8 mouse cellular contexts compared by ENCODE assay signal in the genomic region with DNA sequence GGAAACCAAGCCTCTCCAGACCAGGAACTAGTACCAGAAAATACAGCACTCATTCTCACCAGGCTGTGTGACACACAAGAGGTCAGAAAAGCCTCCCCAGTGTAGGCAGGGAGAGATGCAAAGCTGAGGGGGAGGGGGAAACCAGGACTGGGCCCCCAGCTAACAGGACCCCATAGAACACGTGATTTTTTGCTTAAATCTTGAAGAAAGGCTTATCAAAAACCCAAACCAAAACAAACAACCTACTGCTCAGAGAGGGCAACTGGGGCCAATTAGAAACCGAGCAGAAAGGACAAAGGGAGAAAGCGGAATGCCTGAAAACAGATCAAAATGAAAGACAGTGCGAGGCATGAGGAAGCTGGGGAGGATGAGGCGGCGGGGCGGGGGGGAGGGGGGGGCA. TPM values are rescaled to one million over a fixed set of nuclear protein-coding genes. Genes with fewer than 3 reads are reported as not detected.
DNase-seq lines count a peak whose midpoint lies in the region; ATAC-seq and TF ChIP-seq lines count a peak whose summit lies in the region.

No protein-coding gene starts in this region.

- peaks cover 63% of the 10 kb centered on the region for H3K36me3 ChIP-seq in lung, embryonic 15.5 days
- H3K36me3 ChIP-seq in embryonic facial prominence, embryonic 13.5 days, result peaks cover 62% of the 10 kb centered on the region
- H3K36me3 ChIP-seq in intestine, postnatal 0 days (ENCODE audit: control insufficient read depth, insufficient read depth), result peaks cover 58% of the 10 kb centered on the region

- peak overlapping the region; percentile 76 for H3K9ac ChIP-seq in lung, embryonic 15.5 days
- H3K9ac ChIP-seq in embryonic facial prominence, embryonic 13.5 days, result peak overlapping the region; percentile 89
- H3K9ac ChIP-seq in intestine, postnatal 0 days (ENCODE audit: low read depth, low read length), result peak overlapping the region; percentile 41; the same call in 1 of the 2 replicates

- no peak for ATAC-seq in lung, embryonic 15.5 days (ENCODE audit: borderline replicate concordance, extremely low read depth, low FRiP score, low TSS enrichment)
- no peak for ATAC-seq in embryonic facial prominence, embryonic 13.5 days (ENCODE audit: insufficient number of reproducible peaks, insufficient read depth, low FRiP score, low TSS enrichment, low read depth)
- no peak for ATAC-seq in intestine, postnatal 0 days

- H3K27ac ChIP-seq in lung, embryonic 15.5 days, result peak overlapping the region; percentile 69; the same call in 1 of the 2 replicates
- H3K27ac ChIP-seq in embryonic facial prominence, embryonic 13.5 days, result peak overlapping the region; percentile 83
- no peak overlapping the region for H3K27ac ChIP-seq in intestine, postnatal 0 days (ENCODE audit: low read depth, low read length)
- peak overlapping the region; percentile 8; the same call in 1 of the 2 replicates for H3K27ac ChIP-seq in olfactory bulb, adult 2 months (ENCODE audit: insufficient read depth, low read depth, low read length)

- no peak for DNase-seq in lung, adult 18-20 months
- no peak for DNase-seq in cerebellum, adult 11-12 months
- no peak for DNase-seq in T-cell, adult 2 months (ENCODE audit: low spot score)
- no peak for DNase-seq in ovary, adult 18-20 months (ENCODE audit: low spot score)

- no peak for TF ChIP-seq POLR2A in olfactory bulb, adult 2 months (IDR thresholded peaks at IDR 0.05; ENCODE audit: insufficient read depth, low read depth, low read length)

- H3K4me2 ChIP-seq in lung, embryonic 15.5 days, result peak overlapping the region; percentile 57
- peak overlapping the region; percentile 92 for H3K4me2 ChIP-seq in embryonic facial prominence, embryonic 13.5 days
- H3K4me2 ChIP-seq in intestine, postnatal 0 days (replicated peaks; ENCODE audit: low read depth), result peak overlapping the region; percentile 71

- no peak for TF ChIP-seq CTCF in intestine, postnatal 0 days (IDR thresholded peaks at IDR 0.05; ENCODE audit: low read depth)
- TF ChIP-seq CTCF in olfactory bulb, adult 2 months (IDR thresholded peaks at IDR 0.05; ENCODE audit: insufficient read depth, low read depth, low read length), result no peak

- peak overlapping the region; percentile 66 for H3K4me3 ChIP-seq in lung, embryonic 15.5 days
- peak overlapping the region; percentile 75 for H3K4me3 ChIP-seq in embryonic facial prominence, embryonic 13.5 days
- H3K4me3 ChIP-seq in intestine, postnatal 0 days (ENCODE audit: low read depth, low read length), result peak overlapping the region; percentile 56
- H3K4me3 ChIP-seq in olfactory bulb, adult 2 months (ENCODE audit: insufficient read depth, low read depth, low read length), result peak overlapping the region; percentile 76

- WGBS in lung, embryonic 15.5 days, result 2% methylated on average over 7 of the region's 7 CpGs
- under 1% methylated on average over 6 of the region's 7 CpGs for WGBS in embryonic facial prominence, embryonic 13.5 days
- WGBS in intestine, postnatal 0 days, result 2% methylated on average over 7 of the region's 7 CpGs
- 0% methylated on average over 7 of the region's 7 CpGs for WGBS in olfactory bulb, adult 2 months

- no peaks in the 10 kb centered on the region for H3K27me3 ChIP-seq in lung, embryonic 15.5 days
- no peaks in the 10 kb centered on the region for H3K27me3 ChIP-seq in embryonic facial prominence, embryonic 13.5 days
- H3K27me3 ChIP-seq in intestine, postnatal 0 days (replicated peaks; ENCODE audit: control insufficient read depth, insufficient read depth, low read length), result no peaks in the 10 kb centered on the region

- H3K4me1 ChIP-seq in lung, embryonic 15.5 days, result peaks cover 32% of the 10 kb centered on the region
- H3K4me1 ChIP-seq in embryonic facial prominence, embryonic 13.5 days, result peaks cover 42% of the 10 kb centered on the region
- H3K4me1 ChIP-seq in intestine, postnatal 0 days (replicated peaks; ENCODE audit: control insufficient read depth, insufficient read depth, low read length), result no peaks in the 10 kb centered on the region
- H3K4me1 ChIP-seq in olfactory bulb, adult 2 months (ENCODE audit: control insufficient read depth, insufficient read depth, low read length), result peaks cover 22% of the 10 kb centered on the region

- H3K9me3 ChIP-seq in lung, embryonic 15.5 days, result no peaks in the 10 kb centered on the region
- no peaks in the 10 kb centered on the region for H3K9me3 ChIP-seq in embryonic facial prominence, embryonic 13.5 days
- H3K9me3 ChIP-seq in intestine, postnatal 0 days (ENCODE audit: control insufficient read depth), result no peaks in the 10 kb centered on the region

RNA-seq across cellular contexts. Expression of a gene that starts 11.6 kb away (rescaled TPM):
- polyA plus RNA-seq in lung, embryonic 15.5 days (2015; fragmentation: Nextera tagmentation; extraction: Ambion mirVana), result 4.0 and 4.2 TPM in 2 replicates
- 6.8 and 7.9 TPM in 2 replicates for polyA plus RNA-seq in embryonic facial prominence, embryonic 13.5 days (2015; fragmentation: Nextera tagmentation; extraction: Ambion mirVana)
- 0.47 and 0.63 TPM in 2 replicates for polyA plus RNA-seq in intestine, postnatal 0 days (2015; fragmentation: Nextera tagmentation; extraction: Ambion mirVana)
- polyA plus RNA-seq in olfactory bulb, adult 2 months (2012; ENCODE audit: insufficient read depth, insufficient read length, low replicate concordance, missing spikeins), result not detected in 2 replicates

RNA-seq across cellular contexts. Expression of a gene that starts 12.0 kb away (rescaled TPM):
- not detected in 2 replicates for polyA plus RNA-seq in lung, embryonic 15.5 days (2015; fragmentation: Nextera tagmentation; extraction: Ambion mirVana)
- polyA plus RNA-seq in embryonic facial prominence, embryonic 13.5 days (2015; fragmentation: Nextera tagmentation; extraction: Ambion mirVana), result not detected in 2 replicates
- not detected in 2 replicates for polyA plus RNA-seq in intestine, postnatal 0 days (2015; fragmentation: Nextera tagmentation; extraction: Ambion mirVana)
- polyA plus RNA-seq in olfactory bulb, adult 2 months (2012; ENCODE audit: insufficient read depth, insufficient read length, low replicate concordance, missing spikeins), result not detected in 2 replicates

RNA-seq across cellular contexts. Expression of a gene that starts 31.6 kb away (rescaled TPM):
- polyA plus RNA-seq in lung, embryonic 15.5 days (2015; fragmentation: Nextera tagmentation; extraction: Ambion mirVana), result 0.94 and 4.7 TPM in 2 replicates
- 0.06 TPM in 1 of 2 replicates, not detected in the other for polyA plus RNA-seq in embryonic facial prominence, embryonic 13.5 days (2015; fragmentation: Nextera tagmentation; extraction: Ambion mirVana)
- polyA plus RNA-seq in intestine, postnatal 0 days (2015; fragmentation: Nextera tagmentation; extraction: Ambion mirVana), result not detected in 2 replicates
- polyA plus RNA-seq in olfactory bulb, adult 2 months (2012; ENCODE audit: insufficient read depth, insufficient read length, low replicate concordance, missing spikeins), result not detected in 2 replicates

RNA-seq across cellular contexts. Expression of a gene that starts 33.2 kb away (rescaled TPM):
- 74.0 and 77.9 TPM in 2 replicates for polyA plus RNA-seq in lung, embryonic 15.5 days (2015; fragmentation: Nextera tagmentation; extraction: Ambion mirVana)
- polyA plus RNA-seq in embryonic facial prominence, embryonic 13.5 days (2015; fragmentation: Nextera tagmentation; extraction: Ambion mirVana), result 89.2 and 103 TPM in 2 replicates
- 75.5 and 76.8 TPM in 2 replicates for polyA plus RNA-seq in intestine, postnatal 0 days (2015; fragmentation: Nextera tagmentation; extraction: Ambion mirVana)
- polyA plus RNA-seq in olfactory bulb, adult 2 months (2012; ENCODE audit: insufficient read depth, insufficient read length, low replicate concordance, missing spikeins), result not detected in 2 replicates

RNA-seq across cellular contexts. Expression of a gene that starts 33.9 kb away (rescaled TPM):
- polyA plus RNA-seq in lung, embryonic 15.5 days (2015; fragmentation: Nextera tagmentation; extraction: Ambion mirVana), result 119 and 122 TPM in 2 replicates
- polyA plus RNA-seq in embryonic facial prominence, embryonic 13.5 days (2015; fragmentation: Nextera tagmentation; extraction: Ambion mirVana), result 169 and 173 TPM in 2 replicates
- 49.9 and 57.4 TPM in 2 replicates for polyA plus RNA-seq in intestine, postnatal 0 days (2015; fragmentation: Nextera tagmentation; extraction: Ambion mirVana)
- polyA plus RNA-seq in olfactory bulb, adult 2 months (2012; ENCODE audit: insufficient read depth, insufficient read length, low replicate concordance, missing spikeins), result 835 TPM in 1 of 2 replicates, not detected in the other
